In the genomic region with DNA sequence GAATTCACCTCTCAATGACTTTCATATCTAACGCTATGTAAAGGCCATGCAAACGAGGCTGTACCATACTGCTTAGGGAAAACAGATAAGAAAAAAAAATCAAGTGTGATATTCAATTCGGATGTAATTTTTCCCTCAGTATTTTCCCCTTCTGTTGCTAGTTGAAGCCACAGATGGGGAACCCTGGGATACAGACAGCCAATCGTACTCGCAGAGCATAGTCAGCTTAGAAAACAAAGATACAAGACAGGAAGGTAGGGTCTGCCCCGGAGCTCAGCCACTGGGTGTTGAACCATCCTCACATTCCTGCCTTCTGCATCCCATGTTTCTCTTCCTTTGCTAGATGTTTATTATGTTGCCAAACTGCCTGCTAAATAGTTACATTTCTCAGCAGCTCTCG, we compare ENCODE assay signal across 17 mouse cellular contexts.
"Had no signal": no experiment of that assay in that cellular context is flagged by ENCODE, and none has a peak within 500 bp of the region (broad histone marks: within the 10 kb centered on the region; RNA-seq: fewer than 3 reads in every experiment).

No protein-coding gene starts in this region.

- H3K4me3 ChIP-seq: lung, embryonic 15.5 days; midbrain, embryonic 13.5 days; midbrain, embryonic 15.5 days; neural tube, embryonic 12.5 days; stomach, embryonic 15.5 days had no signal

- H3K9ac ChIP-seq: liver, postnatal 0 days; lung, embryonic 15.5 days; midbrain, embryonic 13.5 days; midbrain, embryonic 15.5 days; neural tube, embryonic 12.5 days; stomach, embryonic 15.5 days had no signal

- H3K4me2 ChIP-seq: lung, embryonic 15.5 days; midbrain, embryonic 11.5 days; midbrain, embryonic 13.5 days; midbrain, embryonic 15.5 days; neural tube, embryonic 12.5 days; stomach, embryonic 15.5 days had no signal

- H3K36me3 ChIP-seq: lung, embryonic 15.5 days; midbrain, embryonic 13.5 days; midbrain, embryonic 15.5 days; neural tube, embryonic 12.5 days; stomach, embryonic 15.5 days had no signal

- H3K9me3 ChIP-seq: lung, embryonic 15.5 days; midbrain, embryonic 13.5 days; midbrain, embryonic 15.5 days; neural tube, embryonic 12.5 days; stomach, embryonic 15.5 days had no signal

- H3K4me1 ChIP-seq: midbrain, embryonic 13.5 days; midbrain, embryonic 15.5 days; neural tube, embryonic 12.5 days; stomach, embryonic 15.5 days had no signal

- ATAC-seq: liver, postnatal 0 days; lung, postnatal 0 days; midbrain, embryonic 13.5 days; midbrain, embryonic 15.5 days had no signal

- H3K27me3 ChIP-seq: lung, embryonic 15.5 days; midbrain, embryonic 13.5 days; midbrain, embryonic 15.5 days; neural tube, embryonic 12.5 days; stomach, embryonic 15.5 days had no signal

- DNase-seq: liver, postnatal 0 days; lung, adult 2 months; lung, postnatal 14 days; lung, postnatal 36 days; right cerebral cortex, postnatal 14 days; thymus, adult 2 months; thymus, postnatal 25 days; thymus, postnatal 4 days had no signal

- H3K27ac ChIP-seq: lung, embryonic 15.5 days; macrophage; midbrain, embryonic 13.5 days; midbrain, embryonic 15.5 days; neural tube, embryonic 12.5 days; stomach, embryonic 15.5 days; stomach, postnatal 0 days had no signal
